Mouse (Mus musculus) left cerebral cortex, postnatal 25 days (tissue): ENCODE measurements around the gene Lmod3. TPM values are rescaled to one million over a fixed set of nuclear protein-coding genes. Genes with fewer than 3 reads are reported as not detected.

Source experiments
- DNase-seq, 2 experiments: peaks; one replicate each; pipeline ENCODE4 v3.0.0; 2022; ENCODE audit warnings: low spot score in 2 of 2, mixed read lengths in 1 of 2
- intact Hi-C: fragments of 180-260 bp; cut with DNase I; formaldehyde crosslinking; loops from one replicate; pipeline ENCODE4 v1.15.1; 2025
- total RNA-seq, 2 experiments: library from RNA; stranded (reverse); gene quantifications; 2 replicates each; pipeline ENCODE4 v1.2.3; 2021

The Lmod3 gene
- total RNA-seq, 2 experiments from 2014 or later: not detected

GRCm38 (mm10) chr6:97208406-97208805, 44.2 kb downstream of the Lmod3 start:
- no peak for DNase-seq
- intact Hi-C loops: no loop called here

DNA sequence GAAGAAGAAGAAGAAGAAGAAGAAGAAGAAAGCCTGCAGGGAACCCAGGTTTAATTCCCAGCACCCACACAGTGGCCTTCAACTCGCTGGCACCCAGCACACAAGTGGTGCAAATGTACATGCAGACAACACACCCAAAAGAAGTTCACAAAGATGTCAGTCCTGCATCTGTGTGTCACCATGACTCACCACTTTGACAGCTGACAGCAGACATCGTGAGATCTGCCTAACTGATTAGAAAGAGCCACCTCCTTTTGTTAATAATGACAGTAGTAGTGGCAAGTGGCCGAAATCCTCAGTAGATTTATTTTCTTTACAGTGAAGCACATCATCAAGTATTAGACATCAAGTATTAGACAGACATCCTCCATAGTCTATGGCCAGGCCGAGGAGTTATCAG, 45.5 kb downstream of the Lmod3 start:
- DNase-seq: no peak
- intact Hi-C loops: no loop called here

DNA sequence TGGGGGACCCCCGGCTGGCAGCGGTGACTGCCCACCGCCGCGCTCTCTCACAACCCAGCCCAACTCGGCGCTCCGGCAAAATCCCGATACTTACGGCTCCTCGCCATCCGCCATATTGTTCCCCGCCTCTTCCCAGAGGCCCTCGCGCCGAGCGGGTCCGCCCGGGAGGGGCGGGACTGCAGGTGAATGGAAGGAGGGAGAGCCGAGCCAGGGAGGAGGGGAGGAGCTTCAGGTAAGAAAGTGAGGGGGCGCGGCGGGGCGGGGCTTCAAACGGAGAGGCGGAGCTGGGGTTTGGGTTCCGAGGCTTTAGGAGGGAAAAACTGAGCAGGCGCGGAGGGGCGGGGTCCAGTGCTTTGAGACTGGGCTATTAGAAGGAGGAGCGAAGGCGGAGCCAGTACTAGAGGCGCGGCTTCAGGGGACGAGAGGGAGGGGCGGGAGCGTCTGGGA, 47.1 kb downstream of the Lmod3 start, which contains the start of gene Uba3:
Gene Uba3 (minus strand): TSS at position 209 of the 447 bp plus-strand sequence.
- intact Hi-C loops: loop anchor here (2.0 kb wide), 1 partner anchor 27 kb away; the partner anchor contains the start of gene Tmf1
- DNase-seq: peak; percentile 96 to 99

DNA sequence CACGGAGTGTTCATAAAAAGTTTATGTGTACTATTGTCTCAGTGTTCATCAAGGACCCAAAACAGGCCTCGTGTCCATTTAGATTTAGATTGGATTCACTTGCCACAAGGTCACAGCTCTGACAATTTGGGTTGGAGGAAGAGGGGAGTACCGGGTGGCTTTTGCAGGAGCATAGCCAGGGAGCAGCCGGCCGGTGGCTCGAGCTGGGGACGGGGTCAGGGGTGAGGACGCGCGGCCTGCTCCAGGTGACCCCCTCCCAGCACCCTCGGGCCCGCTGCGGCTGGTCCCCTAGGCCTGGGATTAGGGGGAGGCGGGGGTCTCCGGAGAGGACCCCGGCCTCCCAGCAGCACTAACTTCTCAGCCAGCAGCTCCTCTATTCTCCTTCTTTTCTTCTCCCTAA, 47.6 kb downstream of the Lmod3 start:
- no peak for DNase-seq
- intact Hi-C loops: loop anchor here (2.0 kb wide), 1 partner anchor 26 kb away; the partner anchor contains the start of gene Tmf1

DNA sequence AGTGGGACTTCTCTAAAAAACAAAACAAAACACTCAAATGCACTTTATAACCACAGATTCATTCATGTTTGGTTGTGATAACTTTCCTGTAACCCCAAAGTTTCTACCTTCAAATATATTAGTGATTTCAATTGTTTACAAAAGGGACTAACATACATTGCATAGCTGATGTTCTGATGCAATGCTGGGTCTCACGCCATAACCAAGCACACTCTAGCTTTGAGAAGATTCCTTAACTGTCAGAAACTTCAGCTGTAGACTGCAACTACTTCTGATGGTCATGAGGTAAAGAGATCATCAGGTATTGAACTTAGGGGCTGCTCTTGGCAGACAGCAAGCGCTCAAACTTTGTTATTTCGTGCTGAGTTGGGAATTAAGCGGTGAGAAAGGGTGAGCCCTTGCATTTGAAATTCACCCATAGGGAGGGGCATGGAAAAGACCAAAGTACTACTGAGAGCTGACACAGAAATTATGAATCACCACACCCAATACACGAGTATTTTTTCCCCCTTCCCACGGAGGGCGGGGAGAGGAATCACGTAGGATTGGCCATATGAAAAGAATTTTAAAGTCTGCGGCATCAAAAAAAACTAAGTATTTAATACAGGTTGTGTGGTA, 48.2 kb downstream of the Lmod3 start:
- intact Hi-C loops: loop anchor here (2.0 kb wide), 1 partner anchor 26 kb away; the partner anchor contains the start of gene Tmf1
- no peak for DNase-seq

GRCm38 (mm10) chr6:97202477-97202876, 50.1 kb downstream of the Lmod3 start:
- DNase-seq: no peak
- intact Hi-C loops: no loop called here

- intact Hi-C loops: no loop called here
- no peak for DNase-seq
Observed at GRCm38 (mm10) chr6:97200437-97200836, 52.1 kb downstream of the Lmod3 start.

Other genes starting within 250 kb of the Lmod3 start
- gene Fam19a4, start 192.3 kb downstream of the Lmod3 start, total RNA-seq: under 1 TPM; 0.73 to 0.85 TPM
- gene Eogt, start 103.6 kb downstream of the Lmod3 start, total RNA-seq: 10 to 100 TPM; 25.8 to 34.5 TPM
- gene Tmf1, start 73.6 kb downstream of the Lmod3 start, total RNA-seq: 10 to 100 TPM; 50.0 to 54.9 TPM
- gene Uba3, start 47.1 kb downstream of the Lmod3 start, total RNA-seq: 10 to 100 TPM; 68.6 to 75.2 TPM
- gene Arl6ip5, start 42.1 kb downstream of the Lmod3 start, total RNA-seq: 100 to 1,000 TPM; 199 to 212 TPM